Mouse (Mus musculus) left cerebral cortex, postnatal 36 days (tissue): ENCODE data around the gene Gm6763. TPM values are rescaled to one million over a fixed set of nuclear protein-coding genes. Genes with fewer than 3 reads are reported as not detected.
"Not testable (repeated sequence)": the region's sequence is repeated elsewhere in the genome, so short reads cannot be mapped to it uniquely, and the experiment has no call there.

Experiments
- DNase-seq, 2 experiments: peaks; one replicate each; pipeline ENCODE4 v3.0.0; 2021 to 2022; ENCODE audit warnings: low spot score in 2 of 2, mixed read lengths in 1 of 2
- intact Hi-C: fragments of 180-260 bp; cut with DNase I; formaldehyde crosslinking; loops from one replicate; pipeline ENCODE4 v1.15.1; 2025
- total RNA-seq, 2 experiments: library from RNA; stranded (reverse); gene quantifications; 2 replicates each; pipeline ENCODE4 v1.2.3; 2021

Gm6763 gene
- total RNA-seq = not detected

GRCm38 (mm10) chr10:104151197-104151596, at the start of gene Gm6763:
TSS of gene Gm6763 (plus strand) at chr10:104151497.
- DNase-seq, intact Hi-C loops: not testable (repeated sequence)

DNA sequence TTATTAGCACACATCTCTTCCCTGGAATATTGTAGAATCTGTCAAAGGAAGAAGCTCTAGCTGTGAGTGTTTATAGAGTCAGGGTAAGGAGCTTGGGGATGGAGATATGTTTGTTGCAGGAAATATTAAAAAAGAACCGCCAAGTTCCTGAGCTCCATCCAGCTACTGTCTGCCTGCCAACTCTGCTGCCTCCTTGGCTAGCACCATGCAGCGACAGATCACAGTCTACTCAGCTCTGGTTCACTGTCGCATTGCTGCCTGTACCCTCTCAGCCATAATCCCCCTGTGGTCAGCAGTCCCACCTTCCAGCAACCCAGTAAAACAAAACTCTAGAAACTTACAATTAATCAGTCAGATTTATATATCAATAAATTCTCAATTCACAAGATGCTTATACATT, 41.3 kb upstream of the Gm6763 start:
- no peak for DNase-seq
- intact Hi-C loops = no loop called here

DNA sequence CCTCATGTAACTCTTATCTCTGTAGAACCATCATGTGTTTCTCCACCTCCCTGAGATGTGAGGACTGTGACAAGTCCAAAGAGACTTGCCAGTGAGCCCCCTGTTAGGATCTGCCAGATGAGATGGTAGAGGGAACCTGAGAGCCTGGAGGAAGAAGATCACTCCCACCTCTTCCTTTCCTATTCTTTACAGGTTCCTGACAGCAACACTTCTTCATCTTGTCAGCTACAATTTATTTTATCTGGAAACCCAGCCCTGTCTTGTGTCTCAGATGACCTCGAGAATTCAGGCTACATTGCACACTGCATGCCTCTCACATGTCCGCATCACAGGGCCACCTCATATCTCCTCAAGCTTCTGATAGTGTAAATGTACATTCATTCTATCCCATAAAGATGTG, 33.0 kb upstream of the Gm6763 start:
- intact Hi-C loops = no loop called here
- DNase-seq = no peak

- DNase-seq, intact Hi-C loops: not testable (repeated sequence)
Measured at GRCm38 (mm10) chr10:104142687-104143086, 8.6 kb upstream of the Gm6763 start, which contains the start of gene Gm21293. TSS of gene Gm21293 (plus strand) at chr10:104142987.

- intact Hi-C loops = not testable (repeated sequence)
Measured at GRCm38 (mm10) chr10:104159706-104160105, 8.4 kb downstream of the Gm6763 start, which contains the start of gene Gm8764. TSS of gene Gm8764 (plus strand) at chr10:104160006.

GRCm38 (mm10) chr10:104168215-104168614, 16.9 kb downstream of the Gm6763 start, which contains the start of gene Gm21304:
TSS of gene Gm21304 (plus strand) at chr10:104168515.
- DNase-seq, intact Hi-C loops: not testable (repeated sequence)

More at GRCm38 (mm10) chr10:104159706-104160105, 8.4 kb downstream of the Gm6763 start, which contains the start of gene Gm8764:
- DNase-seq = not testable (repeated sequence)

- intact Hi-C loops, DNase-seq: not testable (repeated sequence)
Measured at GRCm38 (mm10) chr10:104176724-104177123, 25.4 kb downstream of the Gm6763 start, which contains the start of gene Gm21312. TSS of gene Gm21312 (plus strand) at chr10:104177024.

GRCm38 (mm10) chr10:104185233-104185632, 33.9 kb downstream of the Gm6763 start, which contains the start of gene Gm20765:
TSS of gene Gm20765 (plus strand) at chr10:104185533.
- intact Hi-C loops, DNase-seq: not testable (repeated sequence)

- DNase-seq, intact Hi-C loops: not testable (repeated sequence)
Measured at GRCm38 (mm10) chr10:104193742-104194141, 42.4 kb downstream of the Gm6763 start, which contains the start of gene Gm4340. TSS of gene Gm4340 (plus strand) at chr10:104194042.

Other genes starting within 250 kb of the Gm6763 start
- not detected for gene Gm21293, start 8.5 kb upstream of the Gm6763 start, total RNA-seq
- gene Gm8764, start 8.5 kb downstream of the Gm6763 start, total RNA-seq = not detected
- not detected for gene Gm21304, start 17.0 kb downstream of the Gm6763 start, total RNA-seq
- not detected for gene Gm21312, start 25.5 kb downstream of the Gm6763 start, total RNA-seq
- gene Gm20765, start 34.0 kb downstream of the Gm6763 start, total RNA-seq = not detected
- not detected for gene Gm4340, start 42.5 kb downstream of the Gm6763 start, total RNA-seq